Mouse (Mus musculus): ENCODE measurements around the gene March10. TPM values are rescaled to one million over a fixed set of nuclear protein-coding genes. Genes with fewer than 3 reads are reported as not detected.

March10 gene
- polyA plus RNA-seq, 2 experiments = 0.18 TPM; not detected in 1

DNA sequence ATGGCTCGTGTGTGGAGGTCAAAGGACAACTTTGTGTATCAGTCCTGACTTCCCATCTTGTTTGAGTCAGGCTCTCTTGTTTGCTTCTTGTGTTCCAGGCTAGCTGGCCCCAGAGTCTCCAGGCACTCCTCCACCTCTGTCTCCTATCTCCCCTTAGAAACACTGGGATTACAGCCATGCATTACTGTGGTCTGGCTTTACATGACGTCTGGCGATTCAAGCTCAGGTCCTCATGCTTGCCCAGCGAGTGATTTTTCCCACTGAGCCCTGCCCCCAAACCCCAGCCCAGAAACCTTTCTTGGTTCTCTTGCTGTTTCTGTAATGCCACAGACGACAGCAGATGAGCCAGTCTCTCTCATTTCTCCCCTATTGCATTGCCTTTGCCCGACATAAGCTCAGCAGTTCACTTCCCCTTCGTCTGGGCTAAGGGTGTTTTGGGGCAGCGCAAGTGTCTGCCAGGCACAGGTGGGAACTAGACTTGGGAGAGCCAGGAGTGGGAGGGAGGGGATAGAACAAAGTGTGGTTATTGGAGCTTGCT lies 8.0 kb upstream of the March10 start:
- ATAC-seq (ENCODE audit: low FRiP score, low read depth) = no peak
- H3K9ac ChIP-seq (ENCODE audit: low read depth, low read length, severe bottlenecking) = no peak overlapping the region
- peaks cover 4% of the 10 kb centered on the region; the same call in 1 of the 2 replicates for H3K4me1 ChIP-seq (ENCODE audit: control insufficient read depth, insufficient read depth, low read length)
- DNase-seq (ENCODE audit: low spot score) = no peak
- no peak for TF ChIP-seq POLR2A (IDR thresholded peaks at IDR 0.05; ENCODE audit: borderline replicate concordance, extremely low read depth, insufficient read depth, insufficient read length)
- H3K27ac ChIP-seq (replicated peaks; ENCODE audit: low read depth, low read length) = no peak overlapping the region
- H3K27me3 ChIP-seq (ENCODE audit: control insufficient read depth, insufficient read depth, low read length) = no peaks in the 10 kb centered on the region
- H3K36me3 ChIP-seq (ENCODE audit: control insufficient read depth, insufficient read depth, low read length) = no peaks in the 10 kb centered on the region
- no peak overlapping the region for H3K4me2 ChIP-seq (replicated peaks; ENCODE audit: low read depth, low read length, severe bottlenecking)
- H3K4me3 ChIP-seq (replicated peaks; ENCODE audit: low read length) = no peak overlapping the region
- no peaks in the 10 kb centered on the region for H3K9me3 ChIP-seq (ENCODE audit: control insufficient read depth, low read length)
- WGBS = 66% methylated on average over 8 of the region's 8 CpGs

- Histone ChIP-seq H3K36me3 (ENCODE audit: control insufficient read depth, insufficient read depth, low read length) (no peaks in the 10 kb centered on the region), H3K4me2 (replicated peaks; ENCODE audit: low read depth, low read length, severe bottlenecking) (no peak overlapping the region), H3K9me3 (ENCODE audit: control insufficient read depth, low read length) (no peaks in the 10 kb centered on the region), H3K4me1 (ENCODE audit: control insufficient read depth, insufficient read depth, low read length) (peaks cover 8% of the 10 kb centered on the region; the same call in 1 of the 2 replicates), H3K9ac (ENCODE audit: low read depth, low read length, severe bottlenecking) (no peak overlapping the region), H3K4me3 (replicated peaks; ENCODE audit: low read length) (no peak overlapping the region), H3K27ac (replicated peaks; ENCODE audit: low read depth, low read length) (no peak overlapping the region), H3K27me3 (ENCODE audit: control insufficient read depth, insufficient read depth, low read length) (no peaks in the 10 kb centered on the region)
- 72% methylated on average over 5 of the region's 5 CpGs for WGBS
- no peak for ATAC-seq (ENCODE audit: low FRiP score, low read depth)
- no peak for TF ChIP-seq POLR2A (IDR thresholded peaks at IDR 0.05; ENCODE audit: borderline replicate concordance, extremely low read depth, insufficient read depth, insufficient read length)
- DNase-seq (ENCODE audit: low spot score) = no peak
Observed at GRCm38 (mm10) chr11:105459900-105460299, 3.4 kb upstream of the March10 start.

GRCm38 (mm10) chr11:105457041-105457440 lies 506 bp upstream of the March10 start:
- Histone ChIP-seq H3K36me3 (ENCODE audit: control insufficient read depth, insufficient read depth, low read length) (no peaks in the 10 kb centered on the region), H3K27me3 (ENCODE audit: control insufficient read depth, insufficient read depth, low read length) (no peaks in the 10 kb centered on the region), H3K27ac (replicated peaks; ENCODE audit: low read depth, low read length) (no peak overlapping the region), H3K9me3 (ENCODE audit: control insufficient read depth, low read length) (no peaks in the 10 kb centered on the region), H3K9ac (ENCODE audit: low read depth, low read length, severe bottlenecking) (peak overlapping the region; percentile 63; the same call in 1 of the 2 replicates), H3K4me2 (replicated peaks; ENCODE audit: low read depth, low read length, severe bottlenecking) (peak overlapping the region; percentile 94), H3K4me1 (ENCODE audit: control insufficient read depth, insufficient read depth, low read length) (peaks cover 8% of the 10 kb centered on the region; the same call in 1 of the 2 replicates), H3K4me3 (replicated peaks; ENCODE audit: low read length) (peak overlapping the region; percentile 47)
- DNase-seq (ENCODE audit: low spot score) = no peak
- no peak for ATAC-seq (ENCODE audit: low FRiP score, low read depth)
- 60% methylated on average over 7 of the region's 7 CpGs for WGBS
- TF ChIP-seq POLR2A (IDR thresholded peaks at IDR 0.05; ENCODE audit: borderline replicate concordance, extremely low read depth, insufficient read depth, insufficient read length) = no peak

GRCm38 (mm10) chr11:105455118-105455517 lies 1.4 kb downstream of the March10 start:
- Histone ChIP-seq H3K9me3 (ENCODE audit: control insufficient read depth, low read length) (no peaks in the 10 kb centered on the region), H3K4me2 (replicated peaks; ENCODE audit: low read depth, low read length, severe bottlenecking) (no peak overlapping the region), H3K27ac (replicated peaks; ENCODE audit: low read depth, low read length) (no peak overlapping the region), H3K4me1 (ENCODE audit: control insufficient read depth, insufficient read depth, low read length) (peaks cover 8% of the 10 kb centered on the region; the same call in 1 of the 2 replicates), H3K9ac (ENCODE audit: low read depth, low read length, severe bottlenecking) (no peak overlapping the region), H3K36me3 (ENCODE audit: control insufficient read depth, insufficient read depth, low read length) (no peaks in the 10 kb centered on the region), H3K4me3 (replicated peaks; ENCODE audit: low read length) (no peak overlapping the region), H3K27me3 (ENCODE audit: control insufficient read depth, insufficient read depth, low read length) (no peaks in the 10 kb centered on the region)
- ATAC-seq (ENCODE audit: low FRiP score, low read depth) (no peak), DNase-seq (ENCODE audit: low spot score) (no peak)
- TF ChIP-seq POLR2A (IDR thresholded peaks at IDR 0.05; ENCODE audit: borderline replicate concordance, extremely low read depth, insufficient read depth, insufficient read length) = no peak
- WGBS = 91% methylated on average over 5 of the region's 5 CpGs

GRCm38 (mm10) chr11:105453084-105453483 lies 3.5 kb downstream of the March10 start:
- H3K27me3 ChIP-seq (ENCODE audit: control insufficient read depth, insufficient read depth, low read length) = no peaks in the 10 kb centered on the region
- H3K4me2 ChIP-seq (replicated peaks; ENCODE audit: low read depth, low read length, severe bottlenecking) = no peak overlapping the region
- H3K27ac ChIP-seq (replicated peaks; ENCODE audit: low read depth, low read length) = no peak overlapping the region
- TF ChIP-seq POLR2A (IDR thresholded peaks at IDR 0.05; ENCODE audit: borderline replicate concordance, extremely low read depth, insufficient read depth, insufficient read length) = no peak
- 78% methylated on average over 4 of the region's 4 CpGs for WGBS
- no peak overlapping the region for H3K9ac ChIP-seq (ENCODE audit: low read depth, low read length, severe bottlenecking)
- H3K36me3 ChIP-seq (ENCODE audit: control insufficient read depth, insufficient read depth, low read length) = no peaks in the 10 kb centered on the region
- no peak for DNase-seq (ENCODE audit: low spot score)
- H3K4me1 ChIP-seq (ENCODE audit: control insufficient read depth, insufficient read depth, low read length) = peaks cover 8% of the 10 kb centered on the region; the same call in 1 of the 2 replicates
- no peak overlapping the region for H3K4me3 ChIP-seq (replicated peaks; ENCODE audit: low read length)
- H3K9me3 ChIP-seq (ENCODE audit: control insufficient read depth, low read length) = no peaks in the 10 kb centered on the region
- no peak for ATAC-seq (ENCODE audit: low FRiP score, low read depth)
